Mouse (Mus musculus) cerebellum, postnatal 14 days (tissue): Measurements from ENCODE around the gene Cer1.

Experiments used
- DNase-seq, 2 experiments: peaks; one replicate each; pipeline ENCODE4 v3.0.0; 2021; ENCODE audit warnings: mixed read lengths in 2 of 2

Gene Cer1

GRCm38 (mm10) chr4:82884636-82885534 lies at the start of gene Cer1:
Gene Cer1, minus strand, starts transcription at chr4:82885148.
- peak; percentile 39 to 54 for DNase-seq

GRCm38 (mm10) chr4:82934308-82934707 lies 49.4 kb upstream of the Cer1 start:
- peak; percentile 72 to 76 for DNase-seq

- peak; percentile 94 to 96 for DNase-seq
These were observed 48.8 kb upstream of the Cer1 start for GRCm38 (mm10) chr4:82933698-82934210.

GRCm38 (mm10) chr4:82930079-82930478 lies 45.1 kb upstream of the Cer1 start:
- DNase-seq, result no peak

- DNase-seq, result no peak
These were observed 37.0 kb upstream of the Cer1 start for GRCm38 (mm10) chr4:82921962-82922361.

GRCm38 (mm10) chr4:82918625-82919024 lies 33.7 kb upstream of the Cer1 start:
- no peak for DNase-seq

GRCm38 (mm10) chr4:82916678-82917050 lies 31.7 kb upstream of the Cer1 start:
- no peak for DNase-seq

GRCm38 (mm10) chr4:82916003-82916677 lies 31.2 kb upstream of the Cer1 start:
- DNase-seq, result peak; percentile 55 to 68

GRCm38 (mm10) chr4:82915576-82915975 lies 30.6 kb upstream of the Cer1 start:
- no peak for DNase-seq

- DNase-seq, result peak in 1 of 2 experiments; percentile 42
These were observed 29.7 kb upstream of the Cer1 start for GRCm38 (mm10) chr4:82914601-82915143.

GRCm38 (mm10) chr4:82895227-82895626 lies 10.3 kb upstream of the Cer1 start:
- DNase-seq, result no peak

- DNase-seq, result no peak
These were observed 7.3 kb upstream of the Cer1 start for GRCm38 (mm10) chr4:82892247-82892646.

GRCm38 (mm10) chr4:82891566-82891965 lies 6.6 kb upstream of the Cer1 start:
- no peak for DNase-seq

GRCm38 (mm10) chr4:82891049-82891448 lies 6.1 kb upstream of the Cer1 start:
- peak; percentile 6 for DNase-seq

GRCm38 (mm10) chr4:82890585-82890984 lies 5.6 kb upstream of the Cer1 start:
- DNase-seq, result no peak

GRCm38 (mm10) chr4:82886148-82886547 lies 1.2 kb upstream of the Cer1 start:
- no peak for DNase-seq

GRCm38 (mm10) chr4:82885535-82885913 lies 576 bp upstream of the Cer1 start:
- no peak for DNase-seq

- peak in 1 of 2 experiments; percentile 37 for DNase-seq
These were observed 2.4 kb downstream of the Cer1 start for GRCm38 (mm10) chr4:82882500-82882899.

- no peak for DNase-seq
These were observed 3.6 kb downstream of the Cer1 start for GRCm38 (mm10) chr4:82881366-82881765.

GRCm38 (mm10) chr4:82880243-82880642 lies 4.7 kb downstream of the Cer1 start:
- no peak for DNase-seq

GRCm38 (mm10) chr4:82879152-82879551 lies 5.8 kb downstream of the Cer1 start:
- DNase-seq, result no peak

GRCm38 (mm10) chr4:82876656-82877055 lies 8.3 kb downstream of the Cer1 start:
- no peak for DNase-seq

GRCm38 (mm10) chr4:82875532-82875931 lies 9.4 kb downstream of the Cer1 start:
- no peak for DNase-seq

GRCm38 (mm10) chr4:82874791-82875190 lies 10.2 kb downstream of the Cer1 start:
- DNase-seq, result no peak
